In the genomic region with DNA sequence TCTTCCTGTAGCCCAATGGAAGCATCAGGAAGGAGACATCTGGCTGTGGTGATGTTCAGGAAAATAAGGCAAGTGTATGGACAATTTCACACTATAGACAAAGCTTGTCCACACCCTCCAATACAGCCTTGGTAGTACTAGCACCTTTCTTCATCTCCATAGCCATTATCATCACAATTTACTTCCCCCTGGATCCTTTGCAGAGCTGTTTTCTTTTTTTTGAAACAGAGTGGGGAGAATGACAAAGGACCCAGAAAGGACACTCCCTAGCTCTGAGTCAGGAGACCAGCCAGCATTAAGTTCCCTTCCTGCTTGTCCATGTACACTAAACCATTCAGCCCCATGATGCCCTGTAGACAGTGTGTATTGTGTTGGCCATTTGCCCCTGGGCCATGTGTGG, we compare ENCODE assay signal across 17 mouse cellular contexts. TPM values are rescaled to one million over a fixed set of nuclear protein-coding genes. Genes with fewer than 3 reads are reported as not detected.
"Had no signal": no experiment of that assay in that cellular context is flagged by ENCODE, and none has a peak within 500 bp of the region (broad histone marks: within the 10 kb centered on the region; RNA-seq: fewer than 3 reads in every experiment).

No protein-coding gene starts in this region.

RNA-seq across cellular contexts. Expression of gene H2al1o, which starts 54.7 kb away (rescaled TPM):
- total RNA-seq: heart, postnatal 10 days; heart, postnatal 14 days; heart, postnatal 25 days; heart, postnatal 36 days; heart, postnatal 4 days; hematopoietic stem cell, adult 5-6 weeks; hindbrain, postnatal 0 days; layer of hippocampus, adult 18-20 months; layer of hippocampus, adult 2 months; layer of hippocampus, adult 8-10 months; layer of hippocampus, postnatal 10 days; layer of hippocampus, postnatal 14 days; layer of hippocampus, postnatal 25 days; layer of hippocampus, postnatal 36 days; left cerebral cortex, adult 18-20 months; left cerebral cortex, adult 2 months; left cerebral cortex, adult 8-10 months had no signal
